Mouse (Mus musculus) thymus, postnatal 14 days (tissue): ENCODE data around the gene Cdkl4.

ENCODE experiments used
- DNase-seq: peaks from one replicate; pipeline ENCODE4 v3.0.0; 2021

Gene Cdkl4

DNA sequence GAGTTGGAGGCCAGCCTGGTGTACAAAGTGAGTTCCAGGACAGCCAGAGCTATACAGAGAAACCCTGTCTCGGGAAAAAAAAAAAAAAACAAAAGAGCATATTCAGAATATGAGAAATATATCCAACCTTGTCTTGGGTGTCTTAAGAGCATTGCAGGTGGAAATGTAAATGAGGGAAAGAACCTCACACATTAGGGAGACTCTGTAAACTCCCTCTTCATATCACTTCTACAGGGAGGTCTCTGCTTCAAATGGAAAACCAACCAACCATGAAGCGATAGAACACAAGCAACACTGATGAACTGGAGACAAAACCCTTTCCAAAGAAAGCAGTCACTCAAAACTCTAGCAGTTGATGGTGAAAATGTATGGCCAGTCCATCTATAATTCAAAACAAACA is 99.9 kb downstream of the Cdkl4 start:
- no peak for DNase-seq

DNA sequence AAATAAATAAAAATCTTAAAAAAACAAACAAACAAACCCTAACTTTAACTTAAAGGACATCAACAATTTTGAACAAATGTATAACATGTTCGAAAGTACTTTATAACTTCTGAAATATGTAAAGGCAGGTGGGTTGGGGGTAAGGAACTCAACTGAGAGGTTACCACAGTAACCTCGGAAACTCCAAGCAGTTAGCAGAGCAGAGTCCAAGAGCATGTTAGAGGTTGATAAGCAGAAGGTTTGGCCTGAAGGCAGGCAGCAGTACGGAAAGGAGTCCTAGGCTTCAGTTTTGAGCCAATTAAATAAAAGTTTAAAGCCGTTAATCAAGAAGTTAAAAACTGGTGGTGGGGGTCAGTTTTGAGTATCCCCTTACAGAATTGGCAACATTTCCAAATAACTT is 101.1 kb downstream of the Cdkl4 start:
- no peak for DNase-seq
